Mouse (Mus musculus) bone marrow macrophage, adult 2 months (primary cell): ENCODE results near the gene Tsfm.

Source experiments
- CTCF ChIP-seq: IDR thresholded peaks from 2 replicates; pipeline ENCODE4 v1.5.1; 2012; ENCODE audit warnings: low read depth, mild to moderate bottlenecking, low read length, moderate library complexity
- POLR2A ChIP-seq: IDR thresholded peaks from 2 replicates; pipeline ENCODE4 v1.6.1; 2012; ENCODE audit warnings: mild to moderate bottlenecking, low read depth, low read length, borderline replicate concordance

GRCm38 (mm10) chr10:126981746-126982145 lies 48.9 kb downstream of the Tsfm start:
- no peak for TF ChIP-seq POLR2A
- TF ChIP-seq CTCF: no peak
